Mouse (Mus musculus) hindbrain, embryonic 11.5 days (tissue): ENCODE data around the gene Rpl26. TPM values are rescaled to one million over a fixed set of nuclear protein-coding genes. Genes with fewer than 3 reads are reported as not detected.

Source experiments
- ATAC-seq: fragments of 200-750 bp; cut with Nextera tagmentation; 2 replicates; pipeline ENCODE4 v1.8.0; 2017; ENCODE audit warnings: mild to moderate bottlenecking, moderate TSS enrichment, moderate library complexity; ENCODE audit not compliant: low FRiP score
- DNase-seq: peaks from one replicate; pipeline ENCODE4 v3.0.0-alpha.2; 2015; ENCODE audit warnings: low spot score
- H3K27ac ChIP-seq: fragments of 300-500 bp; sonication (generic); 2 replicates; pipeline ENCODE4 v1.5.1; 2014; ENCODE audit warnings: mild to moderate bottlenecking, low read depth, low read length
- H3K27me3 ChIP-seq: fragments of 300-500 bp; sonication (generic); 2 replicates; pipeline ENCODE4 v1.6.1; 2014; ENCODE audit warnings: mild to moderate bottlenecking, low read length, moderate library complexity, mixed read lengths; ENCODE audit not compliant: control insufficient read depth, insufficient read depth
- H3K36me3 ChIP-seq: fragments of 300-500 bp; sonication (generic); 2 replicates; pipeline ENCODE4 v1.6.1; 2014; ENCODE audit warnings: mild to moderate bottlenecking, low read length, moderate library complexity, mixed read lengths; ENCODE audit not compliant: control insufficient read depth, insufficient read depth
- H3K4me1 ChIP-seq: fragments of 300-500 bp; sonication (generic); replicated peaks from 2 replicates; pipeline ENCODE4 v1.6.1; 2014; ENCODE audit warnings: low read length, mixed read lengths; ENCODE audit not compliant: control insufficient read depth, insufficient read depth
- H3K4me2 ChIP-seq: fragments of 300-500 bp; sonication (generic); replicated peaks from 2 replicates; pipeline ENCODE4 v1.6.1; 2014; ENCODE audit warnings: mild to moderate bottlenecking, low read depth, low read length
- H3K4me3 ChIP-seq: fragments of 300-500 bp; sonication (generic); 2 replicates; pipeline ENCODE4 v1.5.1; 2014; ENCODE audit warnings: low read depth, low read length
- H3K9ac ChIP-seq: fragments of 300-500 bp; sonication (generic); 2 replicates; pipeline ENCODE4 v1.6.1; 2014; ENCODE audit warnings: low read depth, low read length
- H3K9me3 ChIP-seq: fragments of 300-500 bp; sonication (generic); 2 replicates; pipeline ENCODE4 v1.6.1; 2016; ENCODE audit warnings: low read length; ENCODE audit not compliant: control insufficient read depth
- WGBS: fragments of 180-500 bp; shearing (Covaris S2); extraction: QIAGEN DNeasy Blood & Tissue Kit; methylation state at CpG from one replicate; pipeline ENCODE4 v1.1.7; 2014; 5-methylcytosine and 5-hydroxymethylcytosine counted together
- polyA plus RNA-seq: library from polyadenylated mRNA; unstranded; fragments of >200 nt; fragmentation: Nextera tagmentation; extraction: Ambion mirVana; gene quantifications from 2 replicates; pipeline ENCODE4 v1.2.1, GENCODE M21; 2014

Rpl26 gene
- polyA plus RNA-seq, 1 experiment from 2014 or later = 854 TPM

DNA sequence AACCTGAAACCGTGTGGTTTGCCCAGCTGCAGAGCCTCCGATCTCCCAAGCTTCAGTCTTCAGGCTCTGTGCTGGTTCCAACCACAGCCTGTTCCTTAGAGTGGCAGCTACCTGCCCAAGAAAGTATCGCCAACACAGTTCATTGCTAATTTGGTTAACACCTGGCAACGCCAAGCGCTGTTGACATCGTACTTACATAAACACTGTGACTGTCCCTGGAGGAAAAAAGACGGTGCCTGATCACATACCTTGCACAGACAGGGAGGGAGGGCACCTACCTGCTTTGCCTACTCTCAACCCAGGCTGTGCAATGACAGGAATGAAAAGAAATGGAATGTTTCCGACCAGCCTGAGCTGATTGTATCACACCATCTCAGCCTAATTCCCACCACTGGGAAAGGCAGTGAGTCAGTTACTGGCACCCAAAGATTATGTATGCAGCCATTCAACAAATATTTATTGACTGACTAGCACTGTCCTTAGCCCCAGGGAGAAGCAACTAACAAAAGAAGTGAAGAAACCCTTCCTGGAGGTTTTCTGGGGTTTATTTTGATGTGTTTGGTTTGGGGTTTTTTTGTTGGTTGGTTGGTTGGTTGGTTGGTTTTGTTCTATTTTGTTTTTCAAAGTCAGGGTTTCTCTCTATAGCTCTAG, 41.3 kb upstream of the Rpl26 start:
- Histone ChIP-seq H3K4me2 (no peak overlapping the region), H3K36me3 (no peaks in the 10 kb centered on the region), H3K27me3 (no peaks in the 10 kb centered on the region), H3K9ac (no peak overlapping the region), H3K4me1 (no peaks in the 10 kb centered on the region), H3K27ac (no peak overlapping the region), H3K9me3 (no peaks in the 10 kb centered on the region), H3K4me3 (no peak overlapping the region)
- no peak for ATAC-seq
- WGBS = 84% methylated on average over 8 of the region's 8 CpGs
- DNase-seq = no peak

DNA sequence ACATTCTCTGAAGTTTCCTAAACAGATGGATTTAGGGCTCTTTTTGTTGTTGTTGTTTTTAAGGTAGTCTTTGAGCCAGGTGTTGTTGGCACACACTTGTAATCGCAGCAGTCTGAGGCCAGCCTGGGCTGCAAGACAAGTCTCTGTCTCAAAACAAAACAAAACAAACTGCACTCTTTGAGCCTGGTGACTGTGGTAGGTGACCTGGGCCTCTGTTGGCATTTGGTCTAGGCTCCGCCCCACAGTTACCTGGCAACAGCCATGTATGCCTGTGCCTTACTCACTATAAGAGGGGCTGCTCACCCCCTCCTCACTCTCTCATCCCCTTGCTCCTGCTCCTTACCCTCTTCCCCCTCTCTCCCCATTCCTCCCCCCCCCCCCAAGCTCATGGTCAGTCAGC, 39.1 kb upstream of the Rpl26 start:
- Histone ChIP-seq H3K27me3 (no peaks in the 10 kb centered on the region), H3K4me3 (no peak overlapping the region), H3K27ac (no peak overlapping the region), H3K36me3 (no peaks in the 10 kb centered on the region), H3K4me2 (no peak overlapping the region), H3K9me3 (no peaks in the 10 kb centered on the region), H3K4me1 (no peaks in the 10 kb centered on the region), H3K9ac (no peak overlapping the region)
- DNase-seq (no peak), ATAC-seq (no peak)
- 75% methylated on average over 2 of the region's 2 CpGs for whole genome bisulfite sequencing

DNA sequence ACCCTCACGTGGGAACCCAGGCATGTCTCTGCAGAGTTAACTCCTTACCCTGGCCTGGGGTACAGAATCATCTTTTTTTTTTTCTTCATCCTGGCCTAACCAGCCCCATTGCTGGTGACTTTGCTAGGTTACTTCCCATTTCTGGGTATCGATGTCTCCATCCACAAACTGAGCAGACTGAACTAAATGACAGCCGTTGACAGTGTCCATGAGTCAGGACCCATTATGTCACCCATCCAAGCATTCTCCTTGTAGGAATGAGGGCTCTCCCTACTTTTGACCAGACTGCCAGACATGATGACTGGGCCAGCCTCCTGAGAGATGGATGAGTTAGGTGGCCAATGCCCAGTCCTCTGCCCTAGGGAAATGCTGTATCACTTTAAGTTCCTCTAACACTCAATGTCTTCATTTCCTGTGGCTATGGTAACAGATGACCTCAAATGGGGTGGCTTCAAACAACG, 37.7 kb upstream of the Rpl26 start:
- Histone ChIP-seq H3K4me3 (no peak overlapping the region), H3K9ac (no peak overlapping the region)
- 90% methylated on average over 4 of the region's 4 CpGs for whole genome bisulfite sequencing

DNA sequence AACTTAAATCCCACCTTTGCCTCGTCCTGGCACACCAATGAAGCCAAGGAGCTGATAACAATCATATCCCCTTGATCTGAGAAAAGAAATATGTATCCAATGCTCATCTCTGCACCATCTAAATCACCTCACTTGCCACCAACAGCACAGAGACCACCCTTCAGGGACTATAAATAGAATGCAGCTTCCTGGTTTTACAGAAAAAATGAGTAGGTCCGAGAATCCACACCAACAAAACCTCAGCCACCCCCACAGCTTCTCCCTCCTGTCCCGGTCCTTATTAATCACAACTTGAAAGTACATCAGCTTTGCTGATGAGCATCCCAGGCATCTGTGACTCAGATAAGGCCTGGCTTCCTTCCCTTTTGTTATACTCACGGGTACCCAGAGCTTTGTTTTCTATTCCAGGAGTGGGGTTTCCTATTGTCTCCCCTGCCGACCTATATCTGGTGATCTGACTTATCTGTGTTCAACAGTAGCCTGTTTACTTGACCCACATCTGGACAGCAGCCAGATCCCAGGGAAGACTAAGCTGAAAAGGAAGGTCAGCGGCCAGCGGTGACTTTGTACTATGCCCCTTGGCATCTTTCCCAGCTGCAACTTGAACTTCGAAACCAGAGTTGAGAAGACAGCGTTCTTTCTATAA, 36.7 kb upstream of the Rpl26 start:
- Histone ChIP-seq H3K4me1 (no peaks in the 10 kb centered on the region), H3K27ac (no peak overlapping the region), H3K9me3 (no peaks in the 10 kb centered on the region), H3K27me3 (no peaks in the 10 kb centered on the region), H3K9ac (no peak overlapping the region), H3K4me3 (no peak overlapping the region), H3K4me2 (no peak overlapping the region), H3K36me3 (no peaks in the 10 kb centered on the region)
- 67% methylated on average over 9 of the region's 9 CpGs for WGBS
- no peak for DNase-seq
- no peak for ATAC-seq

More for the DNA sequence above, 37.7 kb upstream of the Rpl26 start:
- Histone ChIP-seq H3K4me2 (no peak overlapping the region), H3K36me3 (no peaks in the 10 kb centered on the region), H3K9me3 (no peaks in the 10 kb centered on the region), H3K4me1 (no peaks in the 10 kb centered on the region), H3K27me3 (no peaks in the 10 kb centered on the region), H3K27ac (no peak overlapping the region)
- DNase-seq = no peak
- ATAC-seq = no peak

DNA sequence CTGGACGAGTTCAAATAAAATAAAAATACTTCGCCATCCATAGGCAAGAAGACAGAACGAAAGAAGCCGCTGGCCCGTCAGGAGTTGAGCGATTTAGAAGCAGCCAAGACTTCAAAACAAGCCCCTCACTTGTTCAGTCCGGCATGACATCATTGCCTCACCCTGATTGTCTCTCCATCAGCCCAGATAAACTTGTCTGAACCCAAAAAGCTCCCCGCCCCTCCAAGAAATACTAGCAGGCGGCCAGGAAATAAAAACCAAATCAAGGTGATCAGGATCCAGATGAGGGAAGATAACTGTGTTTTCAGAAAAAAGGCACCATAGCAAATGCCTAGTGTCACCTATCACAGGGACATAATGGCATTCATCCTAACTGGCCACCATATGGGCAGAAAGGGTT, 30.1 kb upstream of the Rpl26 start:
- ATAC-seq = no peak
- 90% methylated on average over 9 of the region's 9 CpGs for WGBS
- no peaks in the 10 kb centered on the region for H3K9me3 ChIP-seq
- H3K27ac ChIP-seq = no peak overlapping the region
- no peaks in the 10 kb centered on the region for H3K36me3 ChIP-seq
- DNase-seq = no peak
- H3K4me2 ChIP-seq = no peak overlapping the region
- no peak overlapping the region for H3K4me3 ChIP-seq
- H3K9ac ChIP-seq = no peak overlapping the region
- H3K27me3 ChIP-seq = no peaks in the 10 kb centered on the region
- no peaks in the 10 kb centered on the region for H3K4me1 ChIP-seq

DNA sequence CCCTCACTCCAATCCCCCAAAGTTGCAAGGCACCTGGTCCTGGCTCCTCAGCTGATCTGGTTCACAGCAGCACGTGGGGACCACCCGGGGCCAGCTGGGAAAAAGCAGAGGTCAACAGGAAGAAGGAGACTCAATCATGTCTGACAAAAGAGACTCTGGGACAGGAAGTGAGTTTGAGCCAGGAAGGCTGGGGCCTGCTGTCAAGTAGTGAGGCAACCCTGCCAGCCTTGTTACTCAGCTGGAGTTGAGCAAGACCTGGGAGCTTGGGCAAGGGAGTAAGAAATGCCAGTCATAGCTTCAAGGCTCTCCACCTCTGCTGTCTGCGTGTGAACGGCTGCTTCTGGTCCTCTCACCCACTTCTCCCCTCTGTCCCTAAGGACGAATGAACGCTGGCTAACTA, 29.6 kb upstream of the Rpl26 start, which contains the start of gene Ndel1:
Gene Ndel1 (minus strand): TSS at position 111 of the 400 bp plus-strand sequence.
- ATAC-seq (no peak), DNase-seq (no peak)
- no peak within 1 kb of the TSS for H3K27ac ChIP-seq
- no peak within 1 kb of the TSS for H3K9ac ChIP-seq
- H3K4me1 ChIP-seq = no peaks in the 10 kb centered on the region
- H3K27me3 ChIP-seq = no peaks in the 10 kb centered on the region
- no peaks in the 10 kb centered on the region for H3K36me3 ChIP-seq
- H3K4me2 ChIP-seq = no peak within 1 kb of the TSS
- no peaks in the 10 kb centered on the region for H3K9me3 ChIP-seq
- H3K4me3 ChIP-seq = no peak within 1 kb of the TSS
- WGBS = 64% methylated on average over 6 of the region's 6 CpGs

DNA sequence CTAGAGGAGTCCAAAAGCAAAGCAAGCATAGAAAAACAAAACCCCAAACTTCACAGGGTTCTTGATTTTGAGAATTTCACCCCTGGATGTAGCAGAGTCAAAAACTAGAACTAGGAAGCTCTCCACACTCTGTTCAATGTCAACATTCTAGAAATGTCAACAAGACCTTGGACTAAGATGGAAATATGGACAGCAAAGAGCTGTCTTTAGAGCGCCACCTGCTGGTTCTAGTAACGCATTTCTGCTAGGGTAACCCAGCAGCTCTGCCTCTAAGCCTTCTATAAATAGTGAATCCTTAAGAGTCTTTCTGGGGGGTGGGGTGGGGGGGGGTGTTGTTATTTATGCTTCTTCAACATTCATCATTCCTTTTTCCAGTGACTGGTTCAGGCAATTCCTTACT, 26.5 kb upstream of the Rpl26 start:
- ATAC-seq (no peak), DNase-seq (peak; percentile 83)
- no peak overlapping the region for H3K27ac ChIP-seq
- no peaks in the 10 kb centered on the region for H3K4me1 ChIP-seq
- H3K4me2 ChIP-seq = no peak overlapping the region
- H3K9me3 ChIP-seq = no peaks in the 10 kb centered on the region
- no peak overlapping the region for H3K4me3 ChIP-seq
- H3K9ac ChIP-seq = no peak overlapping the region
- 0% methylated on average over 2 of the region's 2 CpGs for WGBS
- no peaks in the 10 kb centered on the region for H3K36me3 ChIP-seq
- H3K27me3 ChIP-seq = no peaks in the 10 kb centered on the region

DNA sequence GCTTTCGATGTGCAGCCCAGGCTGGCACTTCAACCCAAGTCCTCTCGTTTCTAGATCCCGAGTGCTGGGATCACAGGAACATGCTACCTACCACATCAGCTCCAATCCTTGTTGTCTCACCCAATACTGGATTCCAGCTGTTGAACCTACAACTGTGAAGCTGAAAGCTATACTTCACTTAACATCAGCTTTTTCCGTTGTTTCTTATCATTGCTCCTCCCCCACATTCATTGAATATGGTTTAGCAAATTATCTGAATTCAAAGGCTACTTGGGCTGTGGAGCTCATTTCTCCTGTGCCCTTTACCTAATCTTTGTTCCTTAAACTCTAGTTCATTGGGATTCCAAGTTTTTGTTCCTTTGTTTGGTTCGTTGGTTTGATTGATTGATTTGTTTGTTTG, 22.6 kb upstream of the Rpl26 start:
- H3K4me1 ChIP-seq = no peaks in the 10 kb centered on the region
- H3K4me3 ChIP-seq = no peak overlapping the region
- H3K9me3 ChIP-seq = no peaks in the 10 kb centered on the region
- H3K9ac ChIP-seq = no peak overlapping the region
- WGBS = 90% methylated on average over 5 of the region's 5 CpGs
- ATAC-seq (no peak), DNase-seq (no peak)
- no peaks in the 10 kb centered on the region for H3K27me3 ChIP-seq
- no peak overlapping the region for H3K27ac ChIP-seq
- H3K36me3 ChIP-seq = no peaks in the 10 kb centered on the region
- no peak overlapping the region for H3K4me2 ChIP-seq

DNA sequence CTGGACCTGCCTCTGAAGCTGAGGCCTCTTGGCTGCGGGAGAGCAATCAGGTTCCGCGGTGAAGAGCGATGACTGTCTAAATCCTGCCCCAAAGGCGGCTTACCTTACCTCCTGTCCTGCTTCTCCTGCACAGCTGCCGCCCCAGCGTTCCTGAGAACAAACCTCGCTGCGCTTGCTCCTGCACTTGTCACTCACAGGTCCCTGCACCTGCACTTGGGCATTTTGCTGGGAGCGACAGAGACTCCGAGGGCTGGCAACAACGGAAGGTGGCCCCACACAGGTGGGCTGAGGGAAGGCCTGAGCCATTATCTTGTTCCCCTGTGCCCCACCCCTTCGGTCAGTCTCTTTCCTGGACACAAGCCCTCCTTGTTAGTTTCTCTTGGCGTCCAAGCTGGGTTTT, 19.3 kb upstream of the Rpl26 start:
- Histone ChIP-seq H3K9ac (no peak overlapping the region), H3K4me2 (no peak overlapping the region), H3K4me1 (no peaks in the 10 kb centered on the region), H3K27me3 (no peaks in the 10 kb centered on the region), H3K36me3 (no peaks in the 10 kb centered on the region), H3K27ac (no peak overlapping the region), H3K9me3 (no peaks in the 10 kb centered on the region), H3K4me3 (no peak overlapping the region)
- WGBS = 27% methylated on average over 14 of the region's 14 CpGs
- ATAC-seq (no peak), DNase-seq (no peak)
